Mouse (Mus musculus) heart, adult 2 months (tissue): ENCODE measurements around the gene Pitpnc1.

Experiments
- CTCF ChIP-seq: fragments of 200-600 bp; IDR thresholded peaks from 2 replicates; pipeline ENCODE4 v1.8.1; 2022; ENCODE audit warnings: antibody characterized with exemption, mild to moderate bottlenecking, moderate library complexity
- EP300 ChIP-seq: fragments of 200-500 bp; IDR thresholded peaks from 2 replicates; pipeline ENCODE4 v1.6.1; 2011; ENCODE audit warnings: low read depth, low read length, control low read depth; ENCODE audit not compliant: insufficient read depth
- POLR2A ChIP-seq: fragments of 200-500 bp; IDR thresholded peaks from 2 replicates; pipeline ENCODE4 v1.6.1; 2011; ENCODE audit warnings: mild to moderate bottlenecking, low read depth, low read length, control low read depth; ENCODE audit not compliant: insufficient read depth

DNA sequence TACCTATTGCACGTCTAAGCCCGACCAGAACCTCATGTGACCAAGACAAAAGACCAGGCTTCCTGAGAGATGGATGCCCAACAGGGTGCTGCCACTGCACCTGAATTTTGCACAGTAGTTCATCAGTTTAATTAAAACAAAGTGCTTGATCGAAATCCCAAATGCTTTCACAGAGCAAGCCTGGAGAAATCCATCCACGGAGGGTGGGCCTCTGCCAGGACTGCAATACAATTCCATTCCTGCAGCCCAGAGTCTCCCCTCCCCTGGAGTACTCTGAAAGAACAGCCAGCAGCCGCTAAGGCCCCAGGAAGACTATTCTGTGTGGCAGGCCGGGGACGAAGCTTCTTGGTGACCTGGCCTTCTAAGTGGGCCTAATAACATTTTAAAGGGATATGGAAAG, 50.6 kb downstream of the Pitpnc1 start:
- TF ChIP-seq CTCF, result no peak
- no peak for TF ChIP-seq POLR2A
- no peak for TF ChIP-seq EP300
